Mouse (Mus musculus) G1E (cell line): ENCODE data around the gene Ext2.

ENCODE experiments used
- CTCF ChIP-seq: IDR thresholded peaks from 2 replicates; pipeline ENCODE4 v1.5.1; 2012; ENCODE audit warnings: low read depth, low read length, inconsistent platforms, mixed read lengths
- GATA1 ChIP-seq: IDR thresholded peaks from 2 replicates; pipeline ENCODE4 v1.6.1; 2012; ENCODE audit warnings: borderline replicate concordance, low read length, inconsistent platforms, mixed read lengths
- GATA2 ChIP-seq: IDR thresholded peaks from 2 replicates; pipeline ENCODE4 v1.6.1; 2012; ENCODE audit warnings: low read depth, low read length, inconsistent platforms, borderline replicate concordance
- POLR2AphosphoS5 ChIP-seq: IDR thresholded peaks from 2 replicates; pipeline ENCODE4 v1.6.1; 2012; ENCODE audit warnings: low read depth, low read length, inconsistent platforms; ENCODE audit not compliant: insufficient replicate concordance
- TAL1 ChIP-seq: conservative IDR thresholded peaks from 2 replicates; pipeline ENCODE4 v1.6.1; 2012; ENCODE audit warnings: low read depth, low read length, inconsistent platforms, mixed read lengths

GRCm38 (mm10) chr2:93774946-93775345 is 47.4 kb downstream of the Ext2 start:
- TF ChIP-seq CTCF (no peak), GATA2 (no peak), GATA1 (no peak), POLR2AphosphoS5 (no peak), TAL1 (no peak)
